Mouse (Mus musculus): Measurements from ENCODE around the gene Ccdc36. TPM values are rescaled to one million over a fixed set of nuclear protein-coding genes. Genes with fewer than 3 reads are reported as not detected.

The Ccdc36 gene
- polyA plus RNA-seq, 1 experiment from 2014 or later, result 1.1 TPM

- WGBS (ENCODE audit: insufficient replicate concordance), result 89% methylated on average over 3 of the region's 3 CpGs
- H3K9ac ChIP-seq (ENCODE audit: low read depth, low read length), result no peak overlapping the region
- H3K27me3 ChIP-seq (ENCODE audit: control insufficient read depth, insufficient read depth, low read length), result no peaks in the 10 kb centered on the region
- ATAC-seq (replicated peaks; ENCODE audit: insufficient number of reproducible peaks, low FRiP score, low TSS enrichment), result no peak
- no peaks in the 10 kb centered on the region for H3K4me1 ChIP-seq (ENCODE audit: control insufficient read depth, insufficient read depth, low read length)
- peaks cover 1% of the 10 kb centered on the region for H3K36me3 ChIP-seq (ENCODE audit: control insufficient read depth, insufficient read depth, low read length)
- H3K4me2 ChIP-seq, result no peak overlapping the region
- H3K4me3 ChIP-seq (ENCODE audit: low read depth, low read length), result no peak overlapping the region
- H3K27ac ChIP-seq (ENCODE audit: low read depth, low read length), result no peak overlapping the region
- no peaks in the 10 kb centered on the region for H3K9me3 ChIP-seq (replicated peaks; ENCODE audit: control insufficient read depth, low read length)
Observed at GRCm38 (mm10) chr9:108398324-108398723, 30.0 kb downstream of the Ccdc36 start.

GRCm38 (mm10) chr9:108395427-108395826 lies 32.9 kb downstream of the Ccdc36 start:
- peaks cover 13% of the 10 kb centered on the region for H3K36me3 ChIP-seq (ENCODE audit: control insufficient read depth, insufficient read depth, low read length)
- H3K27ac ChIP-seq (ENCODE audit: low read depth, low read length), result no peak overlapping the region
- no peak overlapping the region for H3K4me3 ChIP-seq (ENCODE audit: low read depth, low read length)
- no peaks in the 10 kb centered on the region for H3K27me3 ChIP-seq (ENCODE audit: control insufficient read depth, insufficient read depth, low read length)
- no peaks in the 10 kb centered on the region for H3K9me3 ChIP-seq (replicated peaks; ENCODE audit: control insufficient read depth, low read length)
- no peak overlapping the region for H3K4me2 ChIP-seq
- no peak overlapping the region for H3K9ac ChIP-seq (ENCODE audit: low read depth, low read length)
- H3K4me1 ChIP-seq (ENCODE audit: control insufficient read depth, insufficient read depth, low read length), result no peaks in the 10 kb centered on the region
- WGBS (ENCODE audit: insufficient replicate concordance), result 85% methylated on average over 1 of the region's 1 CpGs
- no peak for ATAC-seq (replicated peaks; ENCODE audit: insufficient number of reproducible peaks, low FRiP score, low TSS enrichment)

- Histone ChIP-seq H3K27ac (ENCODE audit: low read depth, low read length) (no peak overlapping the region), H3K9me3 (replicated peaks; ENCODE audit: control insufficient read depth, low read length) (no peaks in the 10 kb centered on the region), H3K4me1 (ENCODE audit: control insufficient read depth, insufficient read depth, low read length) (no peaks in the 10 kb centered on the region), H3K4me3 (ENCODE audit: low read depth, low read length) (no peak overlapping the region), H3K36me3 (ENCODE audit: control insufficient read depth, insufficient read depth, low read length) (peaks cover 20% of the 10 kb centered on the region), H3K9ac (ENCODE audit: low read depth, low read length) (no peak overlapping the region), H3K4me2 (no peak overlapping the region), H3K27me3 (ENCODE audit: control insufficient read depth, insufficient read depth, low read length) (no peaks in the 10 kb centered on the region)
- 92% methylated on average over 6 of the region's 6 CpGs for WGBS (ENCODE audit: insufficient replicate concordance)
- no peak for ATAC-seq (replicated peaks; ENCODE audit: insufficient number of reproducible peaks, low FRiP score, low TSS enrichment)
Observed at GRCm38 (mm10) chr9:108394191-108394590, 34.1 kb downstream of the Ccdc36 start.

GRCm38 (mm10) chr9:108392676-108393075 lies 35.6 kb downstream of the Ccdc36 start, which contains the start of gene 1700102P08Rik:
1700102P08Rik (plus strand) TSS chr9:108392805.
- Histone ChIP-seq H3K4me3 (ENCODE audit: low read depth, low read length) (no peak within 1 kb of the TSS), H3K27ac (ENCODE audit: low read depth, low read length) (no peak within 1 kb of the TSS), H3K27me3 (ENCODE audit: control insufficient read depth, insufficient read depth, low read length) (no peaks in the 10 kb centered on the region), H3K36me3 (ENCODE audit: control insufficient read depth, insufficient read depth, low read length) (peaks cover 21% of the 10 kb centered on the region), H3K9me3 (replicated peaks; ENCODE audit: control insufficient read depth, low read length) (no peaks in the 10 kb centered on the region), H3K4me1 (ENCODE audit: control insufficient read depth, insufficient read depth, low read length) (no peaks in the 10 kb centered on the region), H3K4me2 (no peak within 1 kb of the TSS), H3K9ac (ENCODE audit: low read depth, low read length) (no peak within 1 kb of the TSS)
- no peak for ATAC-seq (replicated peaks; ENCODE audit: insufficient number of reproducible peaks, low FRiP score, low TSS enrichment)
- 70% methylated on average over 18 of the region's 18 CpGs for WGBS (ENCODE audit: insufficient replicate concordance)

- H3K9me3 ChIP-seq (replicated peaks; ENCODE audit: control insufficient read depth, low read length), result no peaks in the 10 kb centered on the region
- H3K36me3 ChIP-seq (ENCODE audit: control insufficient read depth, insufficient read depth, low read length), result peaks cover 41% of the 10 kb centered on the region
- no peak overlapping the region for H3K4me2 ChIP-seq
- H3K9ac ChIP-seq (ENCODE audit: low read depth, low read length), result no peak overlapping the region
- no peak overlapping the region for H3K27ac ChIP-seq (ENCODE audit: low read depth, low read length)
- H3K27me3 ChIP-seq (ENCODE audit: control insufficient read depth, insufficient read depth, low read length), result no peaks in the 10 kb centered on the region
- H3K4me3 ChIP-seq (ENCODE audit: low read depth, low read length), result no peak overlapping the region
- ATAC-seq (replicated peaks; ENCODE audit: insufficient number of reproducible peaks, low FRiP score, low TSS enrichment), result no peak
- no peaks in the 10 kb centered on the region for H3K4me1 ChIP-seq (ENCODE audit: control insufficient read depth, insufficient read depth, low read length)
- 85% methylated on average over 6 of the region's 6 CpGs for WGBS (ENCODE audit: insufficient replicate concordance)
Observed at GRCm38 (mm10) chr9:108389220-108389619, 39.1 kb downstream of the Ccdc36 start.

- Histone ChIP-seq H3K9me3 (replicated peaks; ENCODE audit: control insufficient read depth, low read length) (no peaks in the 10 kb centered on the region), H3K27ac (ENCODE audit: low read depth, low read length) (no peak overlapping the region), H3K36me3 (ENCODE audit: control insufficient read depth, insufficient read depth, low read length) (peaks cover 41% of the 10 kb centered on the region), H3K4me2 (no peak overlapping the region), H3K9ac (ENCODE audit: low read depth, low read length) (no peak overlapping the region), H3K4me1 (ENCODE audit: control insufficient read depth, insufficient read depth, low read length) (no peaks in the 10 kb centered on the region), H3K4me3 (ENCODE audit: low read depth, low read length) (no peak overlapping the region), H3K27me3 (ENCODE audit: control insufficient read depth, insufficient read depth, low read length) (no peaks in the 10 kb centered on the region)
- no peak for ATAC-seq (replicated peaks; ENCODE audit: insufficient number of reproducible peaks, low FRiP score, low TSS enrichment)
- 87% methylated on average over 10 of the region's 10 CpGs for WGBS (ENCODE audit: insufficient replicate concordance)
Observed at GRCm38 (mm10) chr9:108388601-108389000, 39.7 kb downstream of the Ccdc36 start.

- Histone ChIP-seq H3K4me1 (ENCODE audit: control insufficient read depth, insufficient read depth, low read length) (no peaks in the 10 kb centered on the region), H3K4me3 (ENCODE audit: low read depth, low read length) (no peak overlapping the region), H3K36me3 (ENCODE audit: control insufficient read depth, insufficient read depth, low read length) (peaks cover 38% of the 10 kb centered on the region), H3K27ac (ENCODE audit: low read depth, low read length) (no peak overlapping the region), H3K9me3 (replicated peaks; ENCODE audit: control insufficient read depth, low read length) (no peaks in the 10 kb centered on the region), H3K27me3 (ENCODE audit: control insufficient read depth, insufficient read depth, low read length) (no peaks in the 10 kb centered on the region), H3K9ac (ENCODE audit: low read depth, low read length) (no peak overlapping the region), H3K4me2 (no peak overlapping the region)
- WGBS (ENCODE audit: insufficient replicate concordance), result 86% methylated on average over 4 of the region's 4 CpGs
- ATAC-seq (replicated peaks; ENCODE audit: insufficient number of reproducible peaks, low FRiP score, low TSS enrichment), result no peak
Observed at GRCm38 (mm10) chr9:108386816-108387215, 41.5 kb downstream of the Ccdc36 start.

GRCm38 (mm10) chr9:108385006-108385405 lies 43.3 kb downstream of the Ccdc36 start:
- Histone ChIP-seq H3K27ac (ENCODE audit: low read depth, low read length) (no peak overlapping the region), H3K4me3 (ENCODE audit: low read depth, low read length) (no peak overlapping the region), H3K4me2 (no peak overlapping the region), H3K27me3 (ENCODE audit: control insufficient read depth, insufficient read depth, low read length) (no peaks in the 10 kb centered on the region), H3K9me3 (replicated peaks; ENCODE audit: control insufficient read depth, low read length) (no peaks in the 10 kb centered on the region), H3K9ac (ENCODE audit: low read depth, low read length) (no peak overlapping the region), H3K36me3 (ENCODE audit: control insufficient read depth, insufficient read depth, low read length) (peaks cover 42% of the 10 kb centered on the region), H3K4me1 (ENCODE audit: control insufficient read depth, insufficient read depth, low read length) (no peaks in the 10 kb centered on the region)
- WGBS (ENCODE audit: insufficient replicate concordance), result 79% methylated on average over 7 of the region's 7 CpGs
- no peak for ATAC-seq (replicated peaks; ENCODE audit: insufficient number of reproducible peaks, low FRiP score, low TSS enrichment)

GRCm38 (mm10) chr9:108381382-108381781 lies 46.9 kb downstream of the Ccdc36 start:
- H3K27me3 ChIP-seq (ENCODE audit: control insufficient read depth, insufficient read depth, low read length), result no peaks in the 10 kb centered on the region
- peaks cover 3% of the 10 kb centered on the region; the same call in 1 of the 2 replicates for H3K4me1 ChIP-seq (ENCODE audit: control insufficient read depth, insufficient read depth, low read length)
- H3K9ac ChIP-seq (ENCODE audit: low read depth, low read length), result no peak overlapping the region
- 91% methylated on average over 9 of the region's 9 CpGs for WGBS (ENCODE audit: insufficient replicate concordance)
- peaks cover 46% of the 10 kb centered on the region for H3K36me3 ChIP-seq (ENCODE audit: control insufficient read depth, insufficient read depth, low read length)
- no peak overlapping the region for H3K4me3 ChIP-seq (ENCODE audit: low read depth, low read length)
- H3K4me2 ChIP-seq, result no peak overlapping the region
- ATAC-seq (replicated peaks; ENCODE audit: insufficient number of reproducible peaks, low FRiP score, low TSS enrichment), result no peak
- no peaks in the 10 kb centered on the region for H3K9me3 ChIP-seq (replicated peaks; ENCODE audit: control insufficient read depth, low read length)
- no peak overlapping the region for H3K27ac ChIP-seq (ENCODE audit: low read depth, low read length)

Measured in heart, embryonic 11.5 days (tissue).